Mouse (Mus musculus) stomach, embryonic 14.5 days (tissue): ENCODE measurements around the gene Cct8l1. TPM values are rescaled to one million over a fixed set of nuclear protein-coding genes. Genes with fewer than 3 reads are reported as not detected.

Experiments used
- ATAC-seq: fragments of 200-750 bp; cut with Nextera tagmentation; 2 replicates; pipeline ENCODE4 v1.8.0; 2017; ENCODE audit warnings: low read depth, moderate TSS enrichment; ENCODE audit not compliant: insufficient number of reproducible peaks, insufficient read depth, low FRiP score
- H3K27ac ChIP-seq: fragments of 300-500 bp; sonication (generic); 2 replicates; pipeline ENCODE4 v1.5.1; 2014; ENCODE audit warnings: mild to moderate bottlenecking, low read length, moderate library complexity, mixed read lengths
- H3K27me3 ChIP-seq: fragments of 300-500 bp; sonication (generic); 2 replicates; pipeline ENCODE4 v1.6.1; 2014; ENCODE audit warnings: low read length, control low read depth, mixed read lengths; ENCODE audit not compliant: control insufficient read depth, insufficient read depth
- H3K36me3 ChIP-seq: fragments of 300-500 bp; sonication (generic); 2 replicates; pipeline ENCODE4 v1.6.1; 2014; ENCODE audit warnings: mild to moderate bottlenecking, control low read depth, low read length, moderate library complexity, mixed read lengths; ENCODE audit not compliant: control insufficient read depth, insufficient read depth
- H3K4me1 ChIP-seq: fragments of 300-500 bp; sonication (generic); 2 replicates; pipeline ENCODE4 v1.6.1; 2014; ENCODE audit warnings: low read length, control low read depth, mixed read lengths; ENCODE audit not compliant: control insufficient read depth, insufficient read depth
- H3K4me2 ChIP-seq: fragments of 300-500 bp; sonication (generic); replicated peaks from 2 replicates; pipeline ENCODE4 v1.6.1; 2014; ENCODE audit warnings: low read depth, low read length, control low read depth
- H3K4me3 ChIP-seq: fragments of 300-500 bp; sonication (generic); 2 replicates; pipeline ENCODE4 v1.5.1; 2014; ENCODE audit warnings: low read depth, low read length, control low read depth
- H3K9ac ChIP-seq: fragments of 300-500 bp; sonication (generic); replicated peaks from 2 replicates; pipeline ENCODE4 v1.6.1; 2014; ENCODE audit warnings: low read depth, mild to moderate bottlenecking, control low read depth, low read length, moderate library complexity, mixed read lengths
- H3K9me3 ChIP-seq: fragments of 300-500 bp; sonication (generic); 2 replicates; pipeline ENCODE4 v1.6.1; 2016; ENCODE audit warnings: low read depth, low read length, control low read depth; ENCODE audit not compliant: control insufficient read depth
- WGBS: fragments of 180-500 bp; shearing (Covaris S2); extraction: QIAGEN DNeasy Blood & Tissue Kit; methylation state at CpG from one replicate; pipeline ENCODE4 v1.1.7; 2014; 5-methylcytosine and 5-hydroxymethylcytosine counted together
- polyA plus RNA-seq: library from polyadenylated mRNA; unstranded; fragments of >200 nt; fragmentation: Nextera tagmentation; extraction: Ambion mirVana; gene quantifications from 2 replicates; pipeline ENCODE4 v1.2.1, GENCODE M21; 2014

The Cct8l1 gene
- polyA plus RNA-seq, 1 experiment from 2014 or later: not detected

DNA sequence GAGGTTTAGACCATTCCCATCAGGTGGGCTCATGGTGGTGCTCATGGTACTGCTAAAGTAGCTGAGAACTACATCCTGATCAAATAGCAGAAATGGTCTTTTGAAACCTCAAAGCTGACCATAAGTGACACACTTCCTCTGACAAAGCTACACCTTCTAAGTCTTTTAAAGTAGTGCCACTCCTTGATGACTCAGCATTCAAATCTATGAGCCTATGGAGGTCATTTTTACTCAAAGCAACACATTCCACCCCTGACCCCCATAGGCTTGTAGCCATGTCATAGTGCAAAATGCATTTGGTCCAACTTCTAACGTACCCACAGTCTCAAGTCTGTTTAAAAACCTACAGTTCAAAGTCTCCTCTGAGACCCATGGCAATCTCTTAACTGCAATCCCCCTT is 35.0 kb downstream of the Cct8l1 start:
- no peaks in the 10 kb centered on the region for H3K4me1 ChIP-seq
- no peak for ATAC-seq
- H3K36me3 ChIP-seq: no peaks in the 10 kb centered on the region
- H3K4me3 ChIP-seq: no peak overlapping the region
- H3K27me3 ChIP-seq: no peaks in the 10 kb centered on the region
- no peak overlapping the region for H3K27ac ChIP-seq
- no peak overlapping the region for H3K9ac ChIP-seq
- WGBS: 81% methylated on average over 1 of the region's 1 CpGs
- no peak overlapping the region for H3K4me2 ChIP-seq
- no peaks in the 10 kb centered on the region for H3K9me3 ChIP-seq

GRCm38 (mm10) chr5:25554210-25554609 is 38.3 kb downstream of the Cct8l1 start:
- Histone ChIP-seq H3K27ac (no peak overlapping the region), H3K36me3 (no peaks in the 10 kb centered on the region), H3K9me3 (no peaks in the 10 kb centered on the region), H3K4me1 (no peaks in the 10 kb centered on the region), H3K9ac (no peak overlapping the region), H3K4me2 (no peak overlapping the region), H3K4me3 (no peak overlapping the region), H3K27me3 (no peaks in the 10 kb centered on the region)
- 74% methylated on average over 1 of the region's 1 CpGs for WGBS
- no peak for ATAC-seq

DNA sequence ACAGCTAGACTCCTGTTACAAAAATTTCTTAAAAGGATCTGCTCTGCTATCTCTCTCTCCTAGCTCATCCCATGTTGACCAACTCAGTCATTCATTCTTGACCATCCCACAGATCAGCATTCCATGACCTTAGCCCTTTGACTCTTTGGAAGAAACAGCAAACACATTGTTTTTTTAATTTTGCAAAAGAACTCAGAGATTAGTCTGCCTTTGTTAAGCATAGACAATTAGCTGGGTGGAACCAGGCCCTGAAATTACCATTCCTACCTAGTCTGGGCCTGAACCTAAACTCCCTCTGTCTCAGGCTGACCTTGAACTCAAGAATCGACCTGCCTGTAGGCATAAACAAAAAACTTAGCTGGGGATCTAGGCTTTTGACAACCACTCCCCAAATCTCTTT is 38.8 kb downstream of the Cct8l1 start:
- Histone ChIP-seq H3K36me3 (no peaks in the 10 kb centered on the region), H3K9me3 (no peaks in the 10 kb centered on the region), H3K27ac (no peak overlapping the region), H3K4me1 (no peaks in the 10 kb centered on the region), H3K9ac (no peak overlapping the region), H3K4me3 (no peak overlapping the region), H3K4me2 (no peak overlapping the region), H3K27me3 (no peaks in the 10 kb centered on the region)
- no peak for ATAC-seq
- 48% methylated on average over 1 of the region's 1 CpGs for WGBS

- Histone ChIP-seq H3K4me1 (no peaks in the 10 kb centered on the region), H3K27ac (no peak overlapping the region), H3K9me3 (no peaks in the 10 kb centered on the region), H3K4me2 (no peak overlapping the region), H3K27me3 (no peaks in the 10 kb centered on the region), H3K4me3 (no peak overlapping the region), H3K36me3 (no peaks in the 10 kb centered on the region), H3K9ac (no peak overlapping the region)
- WGBS: 84% methylated on average over 5 of the region's 5 CpGs
- ATAC-seq: no peak
Measured at GRCm38 (mm10) chr5:25555684-25556083, 39.8 kb downstream of the Cct8l1 start.

- H3K4me1 ChIP-seq: no peaks in the 10 kb centered on the region
- WGBS: 74% methylated on average over 5 of the region's 5 CpGs
- no peak overlapping the region for H3K27ac ChIP-seq
- H3K9ac ChIP-seq: no peak overlapping the region
- no peaks in the 10 kb centered on the region for H3K9me3 ChIP-seq
- no peaks in the 10 kb centered on the region for H3K27me3 ChIP-seq
- H3K4me2 ChIP-seq: no peak overlapping the region
- H3K36me3 ChIP-seq: no peaks in the 10 kb centered on the region
- ATAC-seq: no peak
- H3K4me3 ChIP-seq: no peak overlapping the region
Measured at GRCm38 (mm10) chr5:25556363-25556762, 40.5 kb downstream of the Cct8l1 start.

Other genes with a start within 250 kb of the Cct8l1 start
- 25.7 and 28.8 TPM in 2 replicates for gene Kmt2c, start 17.3 kb upstream of the Cct8l1 start, polyA plus RNA-seq
- gene Xrcc2, start 189.8 kb downstream of the Cct8l1 start, polyA plus RNA-seq: 9.3 and 13.2 TPM in 2 replicates
- gene Actr3b, start 243.9 kb downstream of the Cct8l1 start, polyA plus RNA-seq: 4.4 and 4.5 TPM in 2 replicates